Mouse (Mus musculus) heart, adult 2 months (tissue): ENCODE data around the gene Msx2.

Experiments
- CTCF ChIP-seq: fragments of 200-600 bp; IDR thresholded peaks from 2 replicates; pipeline ENCODE4 v1.8.1; 2022; ENCODE audit warnings: antibody characterized with exemption, mild to moderate bottlenecking, moderate library complexity
- EP300 ChIP-seq: fragments of 200-500 bp; IDR thresholded peaks from 2 replicates; pipeline ENCODE4 v1.6.1; 2011; ENCODE audit warnings: low read depth, low read length, control low read depth; ENCODE audit not compliant: insufficient read depth
- POLR2A ChIP-seq: fragments of 200-500 bp; IDR thresholded peaks from 2 replicates; pipeline ENCODE4 v1.6.1; 2011; ENCODE audit warnings: mild to moderate bottlenecking, low read depth, low read length, control low read depth; ENCODE audit not compliant: insufficient read depth

GRCm38 (mm10) chr13:53458766-53459165, 14.1 kb downstream of the Msx2 start:
- TF ChIP-seq CTCF (no peak), POLR2A (no peak), EP300 (no peak)
